Mouse (Mus musculus): ENCODE results near the gene Dhx37. TPM values are rescaled to one million over a fixed set of nuclear protein-coding genes. Genes with fewer than 3 reads are reported as not detected.
A peak's percentile ranks its signal among the peaks of the same experiment; 100 is the strongest.

Dhx37 gene
- total and polyA plus RNA-seq, 3 experiments = 27.4 to 549 (median 55.3) TPM

GRCm38 (mm10) chr5:125404903-125405545 is 28.9 kb downstream of the Dhx37 start:
- Histone ChIP-seq H3K27ac (ENCODE audit: control insufficient read depth, low read depth, low read length) (peak overlapping the region; percentile 62), H3K4me3 (ENCODE audit: control insufficient read depth in 1 of 2, insufficient read depth in 1 of 2, low read depth in 2 of 2, low read length in 2 of 2) (peak overlapping the region; percentile 77 to 81), H3K9me3 (replicated peaks; ENCODE audit: insufficient read depth, low read length) (no peaks in the 10 kb centered on the region), H3K79me2 (ENCODE audit: control insufficient read depth, insufficient read depth, low read length, poor library complexity) (no peaks in the 10 kb centered on the region; the same call in 1 of the 2 replicates), H3K36me3 (ENCODE audit: control insufficient read depth in 1 of 2, insufficient read depth in 2 of 2, low read length in 2 of 2) (peaks cover 0 to 3% of the 10 kb centered on the region in 2 experiments; a peak in 1 of 4 replicates), H3K27me3 (ENCODE audit: control insufficient read depth in 1 of 2, insufficient read depth in 2 of 2, low read length in 2 of 2) (no peaks in the 10 kb centered on the region), H3K9ac (ENCODE audit: control insufficient read depth, low read depth, low read length, poor library complexity, severe bottlenecking) (peak overlapping the region; percentile 74), H3K4me1 (ENCODE audit: control insufficient read depth in 1 of 2, insufficient read depth in 2 of 2, low read length in 2 of 2) (peaks cover 0 to 8% of the 10 kb centered on the region in 2 experiments; a peak in 1 of 4 replicates)
- peak; percentile 87 for DNase-seq (ENCODE audit: low read depth, low spot score)
- TF ChIP-seq SIN3A (IDR thresholded peaks at IDR 0.05; ENCODE audit: low read length) (peak; percentile 49), NRF1 (IDR thresholded peaks at IDR 0.05; ENCODE audit: insufficient read depth, low read depth, low read length, poor library complexity, severe bottlenecking) (no peak), CHD2 (IDR thresholded peaks at IDR 0.05; ENCODE audit: low read length) (no peak), MAX (IDR thresholded peaks at IDR 0.05; ENCODE audit: low read length) (peak; percentile 35; the same call in 1 of the 2 replicates), USF2 (IDR thresholded peaks at IDR 0.05; ENCODE audit: borderline replicate concordance in 1 of 2, insufficient read depth in 1 of 2, low read depth in 1 of 2, low read length in 2 of 2) (no peak), POLR2AphosphoS5 (IDR thresholded peaks at IDR 0.05; ENCODE audit: borderline replicate concordance, low read depth, low read length) (no peak), KAT2A (conservative IDR thresholded peaks at IDR 0.05; ENCODE audit: low read depth, low read length) (no peak), MXI1 (IDR thresholded peaks at IDR 0.05; ENCODE audit: low read depth, low read length) (no peak; the same call in none of the 2 replicates), MYC (IDR thresholded peaks at IDR 0.05; ENCODE audit: low read depth, low read length) (peak; percentile 12; the same call in 1 of the 2 replicates), BHLHE40 (IDR thresholded peaks at IDR 0.05; ENCODE audit: borderline replicate concordance, low read depth, low read length) (no peak), CHD1 (IDR thresholded peaks at IDR 0.05; ENCODE audit: low read depth, low read length) (no peak; the same call in 1 of the 2 replicates), CTCF (IDR thresholded peaks at IDR 0.05 in 2 of 3, conservative IDR thresholded peaks at IDR 0.05 in 1 of 3; ENCODE audit: control insufficient read depth in 1 of 3, insufficient read depth in 1 of 3, low read depth in 2 of 3, low read length in 3 of 3, poor library complexity in 1 of 3, severe bottlenecking in 1 of 3) (no peak), ZNF384 (IDR thresholded peaks at IDR 0.05; ENCODE audit: low read depth, low read length) (no peak), TCF12 (IDR thresholded peaks at IDR 0.05; ENCODE audit: low read depth, low read length) (0 out of 2 replicates have a peak, but pooled peaks have one; percentile 9), ZMIZ1 (IDR thresholded peaks at IDR 0.05; ENCODE audit: low read depth, low read length) (no peak), POLR2A (IDR thresholded peaks at IDR 0.05; ENCODE audit: control insufficient read depth in 1 of 2, insufficient read depth in 1 of 2, low read depth in 1 of 2, low read length in 2 of 2, poor library complexity in 1 of 2) (no peak), MYB (IDR thresholded peaks at IDR 0.05; ENCODE audit: low read depth, low read length) (no peak), SMC3 (IDR thresholded peaks at IDR 0.05; ENCODE audit: low read depth, low read length) (no peak), ELF1 (IDR thresholded peaks at IDR 0.05; ENCODE audit: low read depth, low read length) (no peak), ZKSCAN1 (IDR thresholded peaks at IDR 0.05; ENCODE audit: low read depth, low read length) (no peak), NELFE (IDR thresholded peaks at IDR 0.05; ENCODE audit: low read depth, low read length) (no peak), POLR2AphosphoS2 (IDR thresholded peaks at IDR 0.05; ENCODE audit: low read length) (no peak), ETS1 (IDR thresholded peaks at IDR 0.05; ENCODE audit: low read depth, low read length) (0 out of 2 replicates have a peak, but pooled peaks have one; percentile 24), HCFC1 (IDR thresholded peaks at IDR 0.05; ENCODE audit: low read depth, low read length) (no peak), GATA1 (IDR thresholded peaks at IDR 0.05; ENCODE audit: low read depth, low read length) (peak; percentile 40), USF1 (IDR thresholded peaks at IDR 0.05; ENCODE audit: low read depth, low read length) (no peak), RAD21 (IDR thresholded peaks at IDR 0.05; ENCODE audit: low read depth, low read length) (no peak), GABPA (IDR thresholded peaks at IDR 0.05; ENCODE audit: low read depth, low read length) (no peak), TAL1 (IDR thresholded peaks at IDR 0.05; ENCODE audit: low read length) (no peak), EP300 (IDR thresholded peaks at IDR 0.05; ENCODE audit: low read depth in 1 of 2, low read length in 2 of 2) (no peak), JUND (IDR thresholded peaks at IDR 0.05; ENCODE audit: low read depth, low read length) (no peak), UBTF (IDR thresholded peaks at IDR 0.05; ENCODE audit: borderline replicate concordance, insufficient read depth, low read depth, low read length) (peak; percentile 88; the same call in 1 of the 2 replicates), MAFK (IDR thresholded peaks at IDR 0.05; ENCODE audit: borderline replicate concordance, low read depth, low read length) (no peak), MEF2A (IDR thresholded peaks at IDR 0.05; ENCODE audit: extremely low read depth, insufficient replicate concordance, low read depth, low read length, poor library complexity, severe bottlenecking) (no peak), ZC3H11A (IDR thresholded peaks at IDR 0.05; ENCODE audit: low read depth, low read length) (no peak), TBP (IDR thresholded peaks at IDR 0.05; ENCODE audit: low read depth, low read length) (no peak)

All from MEL (cell line).